Mouse (Mus musculus) B cell, adult 2 months (primary cell): ENCODE data around the gene Ndufb2.

ENCODE experiments used
- DNase-seq, 2 experiments: peaks; one replicate each; pipeline ENCODE4 v3.0.0; 2022

Gene Ndufb2

GRCm38 (mm10) chr6:39580558-39580957 is 11.8 kb upstream of the Ndufb2 start:
- DNase-seq = no peak

- DNase-seq = no peak
These were observed 11.1 kb upstream of the Ndufb2 start for GRCm38 (mm10) chr6:39581087-39581784.

GRCm38 (mm10) chr6:39585517-39585916 is 6.9 kb upstream of the Ndufb2 start, which contains the start of gene Gm42420:
Gene Gm42420, plus strand, starts transcription at chr6:39585753.
- no peak for DNase-seq

- DNase-seq = no peak
These were observed 893 bp upstream of the Ndufb2 start for GRCm38 (mm10) chr6:39591481-39591880.

GRCm38 (mm10) chr6:39600851-39601250 is 8.5 kb downstream of the Ndufb2 start:
- no peak for DNase-seq

- no peak for DNase-seq
These were observed 9.5 kb downstream of the Ndufb2 start for GRCm38 (mm10) chr6:39601828-39602227.

- no peak for DNase-seq
These were observed 12.2 kb downstream of the Ndufb2 start for GRCm38 (mm10) chr6:39604565-39604964.

- DNase-seq = no peak
These were observed 13.7 kb downstream of the Ndufb2 start for GRCm38 (mm10) chr6:39606056-39606455.

GRCm38 (mm10) chr6:39606862-39607261 is 14.5 kb downstream of the Ndufb2 start:
- DNase-seq = peak; percentile 65 to 67

- DNase-seq = no peak
These were observed 15.0 kb downstream of the Ndufb2 start for GRCm38 (mm10) chr6:39607365-39607764.

GRCm38 (mm10) chr6:39610207-39610606 is 17.8 kb downstream of the Ndufb2 start:
- DNase-seq = no peak

- DNase-seq = no peak
These were observed 18.9 kb downstream of the Ndufb2 start for GRCm38 (mm10) chr6:39611296-39611695.
